Mouse (Mus musculus) bone marrow macrophage, adult 2 months (primary cell): ENCODE results near the gene Galnt11.

ENCODE experiments used
- CTCF ChIP-seq: IDR thresholded peaks from 2 replicates; pipeline ENCODE4 v1.5.1; 2012; ENCODE audit warnings: low read depth, mild to moderate bottlenecking, low read length, moderate library complexity
- POLR2A ChIP-seq: IDR thresholded peaks from 2 replicates; pipeline ENCODE4 v1.6.1; 2012; ENCODE audit warnings: mild to moderate bottlenecking, low read depth, low read length, borderline replicate concordance

DNA sequence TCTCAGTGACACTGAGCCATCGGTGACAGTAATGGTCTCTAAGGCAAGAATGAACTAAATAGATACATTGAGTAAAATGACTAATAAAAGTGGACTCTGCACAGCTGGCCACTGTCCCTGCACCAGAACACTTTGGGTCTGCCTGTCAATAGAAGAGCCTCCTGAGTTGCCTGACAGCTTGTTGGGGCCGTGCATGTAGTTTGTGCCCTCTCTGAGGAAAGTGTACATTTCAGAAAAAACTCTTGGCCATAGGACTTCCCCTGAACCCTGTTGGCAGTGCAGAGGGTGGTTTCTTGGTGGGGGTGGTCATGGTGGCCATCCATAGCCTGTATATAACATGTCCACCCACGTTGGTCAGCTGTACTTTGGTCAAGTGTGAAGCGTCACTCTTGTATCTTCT, 32.8 kb downstream of the Galnt11 start:
- TF ChIP-seq CTCF: no peak
- no peak for TF ChIP-seq POLR2A
